Mouse (Mus musculus) T-helper 2 cell (primary cell): Measurements from ENCODE around the gene Gm11555.
"Not testable (repeated sequence)": the region's sequence is repeated elsewhere in the genome, so short reads cannot be mapped to it uniquely, and the experiment has no call there.

Source experiments
- in situ Hi-C: fragments of 300-600 bp; cut with MboI, MseI; formaldehyde crosslinking; loops from one replicate; pipeline ENCODE4 v1.15.1; 2025; ENCODE audit warnings: high pct_unique_total_duplicates

Gm11555 gene

GRCm38 (mm10) chr11:99603208-99603607 lies 46.8 kb downstream of the Gm11555 start, which contains the start of gene Gm11938:
Gm11938 (minus strand) TSS chr11:99603308.
- in situ Hi-C loops, result not testable (repeated sequence)
